Mouse (Mus musculus) neutrophil, adult 5-6 weeks (primary cell): ENCODE data around the gene Safb2. TPM values are rescaled to one million over a fixed set of nuclear protein-coding genes. Genes with fewer than 3 reads are reported as not detected.

Experiments used
- ATAC-seq: fragments of 151-379, 151-347 bp; 2 replicates; pipeline ENCODE4 v1.8.0; 2017; ENCODE audit warnings: mild to moderate bottlenecking, moderate TSS enrichment; ENCODE audit not compliant: insufficient number of reproducible peaks, poor library complexity, low FRiP score, severe bottlenecking; ENCODE audit errors: extremely low read depth
- total RNA-seq: library from RNA; stranded (forward); fragments of 200-1000 nt; gene quantifications from 2 replicates; pipeline ENCODE4 v1.2.3, GENCODE M21; 2017

Gene Safb2
- total RNA-seq, 1 experiment from 2014 or later = 358 TPM

GRCm38 (mm10) chr17:56543684-56544224 lies 40.6 kb downstream of the Safb2 start:
- ATAC-seq = no peak

- no peak for ATAC-seq
Observed at GRCm38 (mm10) chr17:56542736-56543135, 41.6 kb downstream of the Safb2 start.

GRCm38 (mm10) chr17:56540562-56540975 lies 43.8 kb downstream of the Safb2 start:
- ATAC-seq = no peak

- ATAC-seq = no peak
Observed at GRCm38 (mm10) chr17:56537912-56538311, 46.5 kb downstream of the Safb2 start.

- ATAC-seq = no peak
Observed at GRCm38 (mm10) chr17:56536874-56537273, 47.5 kb downstream of the Safb2 start.

GRCm38 (mm10) chr17:56536192-56536591 lies 48.2 kb downstream of the Safb2 start:
- ATAC-seq = no peak

GRCm38 (mm10) chr17:56524943-56525342 lies 59.4 kb downstream of the Safb2 start:
- no peak for ATAC-seq

- no peak for ATAC-seq
Observed at GRCm38 (mm10) chr17:56522744-56523143, 61.6 kb downstream of the Safb2 start.

- no peak for ATAC-seq
Observed at GRCm38 (mm10) chr17:56515690-56516410, 68.5 kb downstream of the Safb2 start.

GRCm38 (mm10) chr17:56514916-56515315 lies 69.5 kb downstream of the Safb2 start:
- ATAC-seq = no peak

GRCm38 (mm10) chr17:56514330-56514729 lies 70.1 kb downstream of the Safb2 start:
- no peak for ATAC-seq

GRCm38 (mm10) chr17:56512310-56512709 lies 72.1 kb downstream of the Safb2 start, which contains the start of gene Znrf4:
TSS of gene Znrf4 (minus strand) at chr17:56512431.
- ATAC-seq = no peak

GRCm38 (mm10) chr17:56511707-56512090 lies 72.7 kb downstream of the Safb2 start:
- no peak for ATAC-seq

- ATAC-seq = no peak
Observed at GRCm38 (mm10) chr17:56510970-56511706, 73.2 kb downstream of the Safb2 start.

Other genes starting within 250 kb of the Safb2 start
- 6.4 and 6.8 TPM in 2 replicates for gene Ptprs, start 108.1 kb downstream of the Safb2 start, total RNA-seq
- not detected in 2 replicates for gene Znrf4, start 72.2 kb downstream of the Safb2 start, total RNA-seq
- gene Gm20219, start 30.2 kb downstream of the Safb2 start, total RNA-seq = 2.2 and 3.3 TPM in 2 replicates
- gene Safb, start 240 bp upstream of the Safb2 start, total RNA-seq = 243 and 262 TPM in 2 replicates
- gene 2410015M20Rik, start 25.2 kb upstream of the Safb2 start, total RNA-seq = 33.3 and 62.5 TPM in 2 replicates
- 894 and 902 TPM in 2 replicates for gene Rpl36, start 28.8 kb upstream of the Safb2 start, total RNA-seq
- gene Lonp1, start 42.3 kb upstream of the Safb2 start, total RNA-seq = 32.6 and 32.9 TPM in 2 replicates
- not detected in 2 replicates for gene Catsperd, start 43.6 kb upstream of the Safb2 start, total RNA-seq
- gene Ranbp3, start 88.7 kb upstream of the Safb2 start, total RNA-seq = 64.5 and 65.3 TPM in 2 replicates
- 31.2 and 33.6 TPM in 2 replicates for gene Ndufa11, start 133.2 kb upstream of the Safb2 start, total RNA-seq
- gene Vmac, start 133.4 kb upstream of the Safb2 start, total RNA-seq = 10.7 and 10.8 TPM in 2 replicates
- not detected in 2 replicates for gene Nrtn, start 172.9 kb upstream of the Safb2 start, total RNA-seq
- gene Dus3l, start 180.2 kb upstream of the Safb2 start, total RNA-seq = 25.9 and 27.0 TPM in 2 replicates
- 0.25 and 0.58 TPM in 2 replicates for gene Prr22, start 185.7 kb upstream of the Safb2 start, total RNA-seq
- gene Rfx2, start 246.4 kb upstream of the Safb2 start, total RNA-seq = 8.6 and 11.1 TPM in 2 replicates